Mouse (Mus musculus) lung, postnatal 0 days (tissue): Measurements from ENCODE around the gene Adm.

Experiments
- CTCF ChIP-seq: IDR thresholded peaks from 2 replicates; pipeline ENCODE4 v1.5.1; 2016; ENCODE audit warnings: antibody characterized with exemption, mild to moderate bottlenecking
- EP300 ChIP-seq: IDR thresholded peaks from 2 replicates; pipeline ENCODE4 v1.6.1; 2016; ENCODE audit warnings: antibody characterized with exemption, mild to moderate bottlenecking, control low read depth

DNA sequence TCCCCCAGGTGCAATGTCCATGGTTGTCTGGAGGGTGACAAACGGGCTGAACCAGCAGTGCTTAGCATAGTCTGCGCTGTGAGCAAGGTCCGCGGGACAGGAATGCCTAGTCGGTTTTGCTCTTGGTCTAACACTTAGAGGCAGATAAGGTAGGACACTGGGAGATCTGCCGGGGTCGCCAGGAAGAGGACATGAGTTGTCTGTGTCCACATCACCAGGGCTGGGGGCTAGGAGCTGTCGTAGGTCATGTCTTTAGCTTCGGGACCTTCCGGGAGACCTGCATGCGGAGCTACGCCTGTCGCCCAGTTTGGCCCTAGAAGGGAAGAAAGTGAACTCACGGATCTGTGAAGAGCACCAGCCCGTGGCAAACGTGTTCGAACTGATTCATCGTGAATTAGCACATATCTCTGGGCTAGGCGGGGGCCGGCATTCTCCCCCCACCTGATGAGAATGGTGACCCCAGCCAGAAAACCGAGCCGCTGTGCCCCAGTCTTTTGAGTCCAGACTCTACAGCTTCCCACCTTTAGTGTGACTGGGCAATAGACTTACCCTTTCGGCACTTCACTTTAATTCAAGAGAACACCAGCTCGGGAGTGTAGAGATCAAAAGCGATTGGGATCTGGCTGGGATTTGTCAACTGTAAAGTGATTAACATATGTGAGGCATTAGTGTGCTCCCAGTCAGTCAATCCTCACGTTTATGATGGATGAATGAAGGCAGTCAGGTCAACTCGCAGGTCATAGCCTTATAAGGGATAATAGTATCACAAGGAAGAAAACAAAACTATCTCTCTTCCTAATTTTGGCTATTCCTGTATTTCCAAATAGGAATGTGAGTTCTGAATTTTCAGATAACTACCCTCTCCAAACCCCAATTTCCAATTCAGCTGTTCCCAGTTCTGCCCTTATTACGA, 1.0 kb upstream of the Adm start:
- no peak for TF ChIP-seq CTCF
- no peak for TF ChIP-seq EP300
